Mouse (Mus musculus) lung, postnatal 0 days (tissue): ENCODE results near the gene Ripk1. TPM values are rescaled to one million over a fixed set of nuclear protein-coding genes. Genes with fewer than 3 reads are reported as not detected.

Experiments used
- ATAC-seq: fragments of 200-750 bp; cut with Nextera tagmentation; 2 replicates; pipeline ENCODE4 v1.8.0; 2017; ENCODE audit warnings: moderate library complexity
- DNase-seq: peaks from one replicate; pipeline ENCODE4 v3.0.0-alpha.2; 2016; ENCODE audit warnings: low spot score
- H3K27ac ChIP-seq: fragments of 300-500 bp; sonication (generic); 2 replicates; pipeline ENCODE4 v1.5.1; 2014; ENCODE audit warnings: antibody characterized with exemption, mild to moderate bottlenecking, low read length, mixed read lengths
- H3K27me3 ChIP-seq: fragments of 300-500 bp; sonication (generic); replicated peaks from 2 replicates; pipeline ENCODE4 v1.6.1; 2014; ENCODE audit warnings: low read length, mixed read lengths; ENCODE audit not compliant: insufficient read depth
- H3K36me3 ChIP-seq: fragments of 300-500 bp; sonication (generic); 2 replicates; pipeline ENCODE4 v1.6.1; 2014; ENCODE audit warnings: low read length, mixed read lengths; ENCODE audit not compliant: insufficient read depth
- H3K4me1 ChIP-seq: fragments of 300-500 bp; sonication (generic); 2 replicates; pipeline ENCODE4 v1.6.1; 2014; ENCODE audit warnings: antibody characterized with exemption, low read depth, low read length, mixed read lengths; ENCODE audit not compliant: insufficient read depth
- H3K4me2 ChIP-seq: fragments of 300-500 bp; sonication (generic); replicated peaks from 2 replicates; pipeline ENCODE4 v1.6.1; 2014; ENCODE audit warnings: low read depth, mild to moderate bottlenecking, low read length, moderate library complexity, mixed read lengths
- H3K4me3 ChIP-seq: fragments of 300-500 bp; sonication (generic); 2 replicates; pipeline ENCODE4 v1.5.1; 2014; ENCODE audit warnings: low read depth, low read length
- H3K9ac ChIP-seq: fragments of 300-500 bp; sonication (generic); replicated peaks from 2 replicates; pipeline ENCODE4 v1.6.1; 2014; ENCODE audit warnings: low read depth, mild to moderate bottlenecking
- H3K9me3 ChIP-seq: fragments of 300-500 bp; sonication (generic); 2 replicates; pipeline ENCODE4 v1.6.1; 2016; ENCODE audit warnings: low read length, mixed read lengths
- CTCF ChIP-seq: IDR thresholded peaks from 2 replicates; pipeline ENCODE4 v1.5.1; 2016; ENCODE audit warnings: antibody characterized with exemption, mild to moderate bottlenecking
- EP300 ChIP-seq: IDR thresholded peaks from 2 replicates; pipeline ENCODE4 v1.6.1; 2016; ENCODE audit warnings: antibody characterized with exemption, mild to moderate bottlenecking, control low read depth
- WGBS: fragments of 180-500 bp; shearing (Covaris S2); extraction: QIAGEN DNeasy Blood & Tissue Kit; methylation state at CpG from one replicate; pipeline ENCODE4 v1.1.7; 2014; 5-methylcytosine and 5-hydroxymethylcytosine counted together
- polyA plus RNA-seq: library from polyadenylated mRNA; unstranded; fragments of >200 nt; fragmentation: Nextera tagmentation; extraction: Ambion mirVana; gene quantifications from 2 replicates; pipeline ENCODE4 v1.2.1, GENCODE M21; 2015

The Ripk1 gene
- polyA plus RNA-seq, 1 experiment from 2014 or later = 17.7 TPM

GRCm38 (mm10) chr13:34054391-34054790, 52.2 kb downstream of the Ripk1 start:
- Histone ChIP-seq H3K27ac (peak overlapping the region; percentile 64), H3K27me3 (no peaks in the 10 kb centered on the region), H3K4me3 (no peak overlapping the region), H3K4me2 (no peak overlapping the region), H3K4me1 (no peaks in the 10 kb centered on the region), H3K9ac (no peak overlapping the region), H3K9me3 (no peaks in the 10 kb centered on the region), H3K36me3 (peaks cover 4% of the 10 kb centered on the region; the same call in 1 of the 2 replicates)
- peak; percentile 33 for DNase-seq
- no peak for TF ChIP-seq CTCF
- TF ChIP-seq EP300 = no peak
- ATAC-seq = peak; percentile 76
- 60% methylated on average over 4 of the region's 4 CpGs for WGBS

GRCm38 (mm10) chr13:34054983-34055382, 52.8 kb downstream of the Ripk1 start:
- TF ChIP-seq EP300 = no peak
- no peak for TF ChIP-seq CTCF
- peak; percentile 74 for DNase-seq
- H3K4me2 ChIP-seq = no peak overlapping the region
- no peak overlapping the region for H3K9ac ChIP-seq
- H3K4me1 ChIP-seq = no peaks in the 10 kb centered on the region
- peak overlapping the region; percentile 64; the same call in 1 of the 2 replicates for H3K27ac ChIP-seq
- WGBS = 64% methylated on average over 3 of the region's 3 CpGs
- H3K36me3 ChIP-seq = peaks cover 4% of the 10 kb centered on the region; the same call in 1 of the 2 replicates
- no peaks in the 10 kb centered on the region for H3K9me3 ChIP-seq
- no peak overlapping the region for H3K4me3 ChIP-seq
- no peaks in the 10 kb centered on the region for H3K27me3 ChIP-seq
- peak; percentile 71 for ATAC-seq

GRCm38 (mm10) chr13:34057252-34057651, 55.1 kb downstream of the Ripk1 start:
- ATAC-seq = no peak
- H3K4me3 ChIP-seq = no peak overlapping the region
- no peak for TF ChIP-seq CTCF
- TF ChIP-seq EP300 = no peak
- no peak for DNase-seq
- H3K4me2 ChIP-seq = no peak overlapping the region
- no peak overlapping the region for H3K27ac ChIP-seq
- WGBS = 100% methylated on average over 1 of the region's 1 CpGs
- H3K9ac ChIP-seq = no peak overlapping the region
- H3K9me3 ChIP-seq = no peaks in the 10 kb centered on the region
- H3K4me1 ChIP-seq = no peaks in the 10 kb centered on the region
- H3K36me3 ChIP-seq = no peaks in the 10 kb centered on the region
- no peaks in the 10 kb centered on the region for H3K27me3 ChIP-seq

- DNase-seq (no peak), ATAC-seq (no peak)
- no peak overlapping the region for H3K27ac ChIP-seq
- no peaks in the 10 kb centered on the region for H3K36me3 ChIP-seq
- no peak for TF ChIP-seq CTCF
- TF ChIP-seq EP300 = no peak
- no peak overlapping the region for H3K4me2 ChIP-seq
- H3K4me1 ChIP-seq = no peaks in the 10 kb centered on the region
- 87% methylated on average over 9 of the region's 9 CpGs for WGBS
- no peak overlapping the region for H3K4me3 ChIP-seq
- H3K27me3 ChIP-seq = no peaks in the 10 kb centered on the region
- H3K9ac ChIP-seq = no peak overlapping the region
- H3K9me3 ChIP-seq = no peaks in the 10 kb centered on the region
Observed at GRCm38 (mm10) chr13:34060061-34060460, 57.9 kb downstream of the Ripk1 start.

DNA sequence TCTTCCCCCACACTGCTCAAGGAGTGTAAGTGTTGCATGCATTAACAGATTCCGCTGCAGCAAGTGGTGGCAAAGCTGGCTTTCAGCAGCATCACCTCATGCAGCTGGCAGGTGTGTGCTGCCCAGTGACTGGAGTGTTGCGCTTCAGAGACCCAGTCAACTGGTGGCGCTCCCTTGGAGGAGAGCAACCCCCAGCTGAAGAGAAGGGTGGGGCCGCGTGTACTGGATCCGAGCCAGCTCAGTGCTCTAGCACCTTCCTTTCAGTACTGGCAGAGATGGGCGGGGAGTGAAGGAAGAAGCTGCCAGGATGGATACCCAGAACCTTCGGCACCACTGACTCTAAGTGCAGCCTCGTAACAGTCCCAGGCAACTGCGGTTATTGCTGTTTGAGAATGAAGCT, 60.3 kb downstream of the Ripk1 start:
- DNase-seq = peak; percentile 73

GRCm38 (mm10) chr13:34066351-34066750, 64.2 kb downstream of the Ripk1 start:
- Histone ChIP-seq H3K4me3 (no peak overlapping the region), H3K9ac (no peak overlapping the region), H3K27me3 (no peaks in the 10 kb centered on the region), H3K4me2 (no peak overlapping the region), H3K36me3 (no peaks in the 10 kb centered on the region), H3K9me3 (no peaks in the 10 kb centered on the region), H3K27ac (no peak overlapping the region), H3K4me1 (no peaks in the 10 kb centered on the region)
- TF ChIP-seq EP300 (no peak), CTCF (no peak)
- 44% methylated on average over 1 of the region's 1 CpGs for WGBS
- DNase-seq (peak; percentile 78), ATAC-seq (peak; percentile 81)

More for the DNA sequence above, 60.3 kb downstream of the Ripk1 start:
- Histone ChIP-seq H3K4me3 (no peak overlapping the region), H3K27ac (no peak overlapping the region), H3K9ac (no peak overlapping the region), H3K4me2 (no peak overlapping the region), H3K9me3 (no peaks in the 10 kb centered on the region), H3K4me1 (no peaks in the 10 kb centered on the region), H3K36me3 (no peaks in the 10 kb centered on the region), H3K27me3 (no peaks in the 10 kb centered on the region)
- ATAC-seq = peak; percentile 80
- 61% methylated on average over 10 of the region's 10 CpGs for WGBS
- TF ChIP-seq CTCF (peak; percentile 39), EP300 (no peak)

- DNase-seq (no peak), ATAC-seq (no peak)
- H3K36me3 ChIP-seq = no peaks in the 10 kb centered on the region
Observed at GRCm38 (mm10) chr13:34070296-34070695, 68.1 kb downstream of the Ripk1 start.

More at GRCm38 (mm10) chr13:34070296-34070695, 68.1 kb downstream of the Ripk1 start:
- no peak overlapping the region for H3K4me3 ChIP-seq
- no peaks in the 10 kb centered on the region for H3K9me3 ChIP-seq
- 44% methylated on average over 4 of the region's 4 CpGs for WGBS
- H3K27ac ChIP-seq = no peak overlapping the region
- H3K27me3 ChIP-seq = no peaks in the 10 kb centered on the region
- no peak overlapping the region for H3K4me2 ChIP-seq
- TF ChIP-seq EP300 = no peak
- no peak for TF ChIP-seq CTCF
- no peaks in the 10 kb centered on the region for H3K4me1 ChIP-seq
- no peak overlapping the region for H3K9ac ChIP-seq
